Mouse (Mus musculus): ENCODE results near the gene Trub2. TPM values are rescaled to one million over a fixed set of nuclear protein-coding genes. Genes with fewer than 3 reads are reported as not detected.
A peak's percentile ranks its signal among the peaks of the same experiment; 100 is the strongest.

The Trub2 gene
- 38.0 and 38.4 TPM in 2 replicates for polyA plus RNA-seq (2015; fragmentation: Nextera tagmentation; extraction: Ambion mirVana)

DNA sequence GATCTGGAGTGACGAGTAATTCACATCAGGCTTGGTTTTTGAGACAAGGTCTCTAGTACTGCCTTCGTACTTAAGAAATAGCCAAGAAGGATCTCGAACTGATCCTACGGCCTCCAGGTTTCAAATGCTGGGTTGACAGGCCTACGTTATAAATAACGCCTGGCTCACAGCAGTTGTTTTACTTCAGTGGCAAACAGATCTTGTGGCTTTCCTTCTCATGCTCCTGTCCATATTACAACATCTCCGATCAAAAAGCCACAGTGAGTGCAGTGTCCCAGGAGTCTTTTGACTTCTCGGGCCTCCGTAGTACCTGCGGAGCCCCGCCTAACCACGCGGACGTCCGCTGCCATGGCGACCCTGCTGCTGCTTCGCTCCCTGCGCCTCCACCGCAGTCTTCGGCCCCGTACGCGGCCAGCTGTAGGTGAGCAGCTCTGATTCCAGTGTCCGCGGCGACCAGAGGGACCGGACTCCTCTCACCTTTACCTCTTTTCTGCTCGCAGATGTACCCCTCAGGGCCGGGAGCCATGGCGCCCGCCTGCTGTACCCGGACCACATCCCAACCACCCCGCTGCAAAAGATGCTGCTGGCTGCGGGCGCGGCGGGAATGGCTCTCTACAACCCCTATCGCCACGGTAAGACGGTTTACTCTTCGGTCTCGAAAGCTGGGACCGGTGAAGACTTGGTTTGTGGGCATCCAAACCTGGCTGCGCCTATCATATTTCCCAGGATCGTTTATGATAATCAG lies at the start of gene Trub2:
Gene Trub2 (minus strand): TSS at position 566 of the 745 bp plus-strand sequence.
- peaks cover 19% of the 10 kb centered on the region for H3K4me1 ChIP-seq
- peak; percentile 83 for ATAC-seq (ENCODE audit: borderline replicate concordance, extremely low read depth, low FRiP score, low TSS enrichment)
- H3K9ac ChIP-seq, result peak within 1 kb of the TSS; percentile 66
- no peaks in the 10 kb centered on the region for H3K9me3 ChIP-seq
- H3K4me2 ChIP-seq, result peak within 1 kb of the TSS; percentile 74
- WGBS, result under 1% methylated on average over 45 of the region's 45 CpGs
- H3K36me3 ChIP-seq, result peaks cover 43% of the 10 kb centered on the region; the same call in 1 of the 2 replicates
- H3K27ac ChIP-seq, result peak within 1 kb of the TSS; percentile 65
- peak within 1 kb of the TSS; percentile 74 for H3K4me3 ChIP-seq
- H3K27me3 ChIP-seq, result no peaks in the 10 kb centered on the region

DNA sequence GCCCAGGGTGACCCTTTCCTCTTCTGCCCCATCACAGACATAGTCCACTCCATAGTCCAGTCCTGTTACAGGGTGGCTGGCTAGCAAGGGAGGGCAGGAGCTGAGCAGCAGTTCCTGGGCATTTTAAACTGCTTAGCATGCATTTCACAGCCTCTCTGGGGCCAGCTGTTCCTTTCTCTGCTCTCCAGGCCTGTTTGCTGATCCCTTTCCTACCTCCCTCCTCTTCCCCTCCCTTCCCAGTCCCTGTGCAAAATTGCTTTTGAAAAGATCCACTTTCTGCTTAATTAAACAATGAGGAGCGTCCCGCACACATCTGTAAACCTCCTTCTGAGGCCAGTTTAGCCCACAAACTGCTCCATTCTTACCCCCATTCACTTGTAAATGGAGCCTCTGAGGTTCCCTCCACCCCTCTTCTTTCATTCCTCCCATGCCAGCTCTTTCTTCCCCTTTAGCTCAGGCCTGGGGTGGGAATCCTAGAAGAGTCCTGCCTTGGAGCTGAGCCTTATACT lies 47.1 kb upstream of the Trub2 start:
- Histone ChIP-seq H3K9ac (no peak overlapping the region), H3K36me3 (peaks cover 15% of the 10 kb centered on the region), H3K27ac (no peak overlapping the region), H3K4me1 (no peaks in the 10 kb centered on the region), H3K4me2 (no peak overlapping the region), H3K27me3 (no peaks in the 10 kb centered on the region), H3K9me3 (no peaks in the 10 kb centered on the region), H3K4me3 (no peak overlapping the region)
- no peak for ATAC-seq (ENCODE audit: borderline replicate concordance, extremely low read depth, low FRiP score, low TSS enrichment)
- WGBS, result 75% methylated on average over 2 of the region's 2 CpGs

DNA sequence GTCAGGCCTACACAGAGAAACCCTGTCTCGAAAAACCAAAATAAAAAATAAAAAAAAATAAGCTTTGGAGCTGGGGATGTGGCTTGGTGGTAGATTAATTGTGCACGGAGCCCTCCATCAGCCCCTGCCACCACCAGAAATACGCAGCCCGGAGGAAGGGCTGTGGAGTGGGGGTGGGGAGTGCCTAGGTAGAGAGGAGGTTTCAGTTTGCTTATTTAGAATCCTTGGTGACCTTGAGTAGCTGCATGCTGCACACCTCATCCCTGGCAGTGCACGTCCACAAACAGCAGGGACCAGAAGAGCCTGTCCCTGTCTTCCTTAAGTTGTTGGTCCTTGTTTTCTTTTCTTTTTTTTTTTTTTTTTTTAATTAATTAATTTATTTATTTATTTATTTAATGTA lies 45.5 kb upstream of the Trub2 start:
- WGBS, result 92% methylated on average over 5 of the region's 5 CpGs
- no peak overlapping the region for H3K27ac ChIP-seq
- H3K36me3 ChIP-seq, result peaks cover 15% of the 10 kb centered on the region
- H3K9me3 ChIP-seq, result no peaks in the 10 kb centered on the region
- 0 out of 2 replicates have a peak, but pooled peaks cover 2% of the 10 kb centered on the region for H3K4me1 ChIP-seq
- H3K4me3 ChIP-seq, result no peak overlapping the region
- H3K4me2 ChIP-seq, result no peak overlapping the region
- ATAC-seq (ENCODE audit: borderline replicate concordance, extremely low read depth, low FRiP score, low TSS enrichment), result no peak
- no peak overlapping the region for H3K9ac ChIP-seq
- no peaks in the 10 kb centered on the region for H3K27me3 ChIP-seq

DNA sequence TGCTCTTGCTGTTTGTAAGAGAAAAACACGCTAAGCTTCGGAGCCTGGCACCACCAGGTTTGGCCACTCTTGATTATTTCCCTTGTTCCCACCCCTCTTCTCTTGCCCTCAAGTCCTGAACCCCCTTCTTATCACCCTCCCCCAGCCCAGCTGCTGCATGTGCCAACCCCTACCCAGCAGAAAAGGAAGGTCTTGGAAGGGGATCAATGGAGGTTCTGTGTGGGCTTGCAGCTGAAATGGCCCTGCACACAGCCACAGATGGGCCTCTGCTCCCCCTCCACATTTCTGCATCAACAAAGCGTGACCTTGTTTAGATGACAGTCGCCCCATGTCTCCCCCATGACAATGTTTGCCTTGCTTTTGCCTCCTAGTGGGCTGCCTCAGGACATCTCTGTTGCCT lies 42.8 kb upstream of the Trub2 start:
- H3K9ac ChIP-seq, result no peak overlapping the region
- no peak for ATAC-seq (ENCODE audit: borderline replicate concordance, extremely low read depth, low FRiP score, low TSS enrichment)
- H3K27me3 ChIP-seq, result no peaks in the 10 kb centered on the region
- H3K9me3 ChIP-seq, result no peaks in the 10 kb centered on the region
- WGBS, result 88% methylated on average over 4 of the region's 4 CpGs
- H3K4me1 ChIP-seq, result peaks cover 15% of the 10 kb centered on the region
- H3K36me3 ChIP-seq, result peaks cover 12% of the 10 kb centered on the region
- H3K4me3 ChIP-seq, result no peak overlapping the region
- H3K27ac ChIP-seq, result no peak overlapping the region
- no peak overlapping the region for H3K4me2 ChIP-seq

DNA sequence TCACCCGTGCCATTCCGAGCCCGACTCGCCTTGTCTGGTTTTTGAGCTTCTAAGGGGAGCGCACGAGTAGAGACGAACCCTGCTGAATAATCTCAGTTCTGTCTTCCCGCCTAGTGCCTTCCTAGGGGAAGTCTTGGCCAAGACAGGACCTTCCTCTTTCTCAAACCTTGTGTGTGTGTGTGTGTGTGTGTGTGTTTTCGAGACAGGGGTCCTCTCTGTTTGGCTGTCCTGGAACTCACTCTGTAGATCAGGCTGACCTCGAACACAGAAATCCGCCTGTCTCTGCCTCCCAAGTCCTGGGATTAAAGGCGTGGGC lies 39.4 kb upstream of the Trub2 start:
- Histone ChIP-seq H3K9ac (peak overlapping the region; percentile 88), H3K9me3 (no peaks in the 10 kb centered on the region), H3K36me3 (peaks cover 2% of the 10 kb centered on the region; the same call in 1 of the 2 replicates), H3K4me1 (peaks cover 17% of the 10 kb centered on the region), H3K4me3 (peak overlapping the region; percentile 98), H3K27me3 (no peaks in the 10 kb centered on the region), H3K4me2 (peak overlapping the region; percentile 84), H3K27ac (peak overlapping the region; percentile 57; the same call in 1 of the 2 replicates)
- 3% methylated on average over 12 of the region's 12 CpGs for WGBS
- ATAC-seq (ENCODE audit: borderline replicate concordance, extremely low read depth, low FRiP score, low TSS enrichment), result no peak

DNA sequence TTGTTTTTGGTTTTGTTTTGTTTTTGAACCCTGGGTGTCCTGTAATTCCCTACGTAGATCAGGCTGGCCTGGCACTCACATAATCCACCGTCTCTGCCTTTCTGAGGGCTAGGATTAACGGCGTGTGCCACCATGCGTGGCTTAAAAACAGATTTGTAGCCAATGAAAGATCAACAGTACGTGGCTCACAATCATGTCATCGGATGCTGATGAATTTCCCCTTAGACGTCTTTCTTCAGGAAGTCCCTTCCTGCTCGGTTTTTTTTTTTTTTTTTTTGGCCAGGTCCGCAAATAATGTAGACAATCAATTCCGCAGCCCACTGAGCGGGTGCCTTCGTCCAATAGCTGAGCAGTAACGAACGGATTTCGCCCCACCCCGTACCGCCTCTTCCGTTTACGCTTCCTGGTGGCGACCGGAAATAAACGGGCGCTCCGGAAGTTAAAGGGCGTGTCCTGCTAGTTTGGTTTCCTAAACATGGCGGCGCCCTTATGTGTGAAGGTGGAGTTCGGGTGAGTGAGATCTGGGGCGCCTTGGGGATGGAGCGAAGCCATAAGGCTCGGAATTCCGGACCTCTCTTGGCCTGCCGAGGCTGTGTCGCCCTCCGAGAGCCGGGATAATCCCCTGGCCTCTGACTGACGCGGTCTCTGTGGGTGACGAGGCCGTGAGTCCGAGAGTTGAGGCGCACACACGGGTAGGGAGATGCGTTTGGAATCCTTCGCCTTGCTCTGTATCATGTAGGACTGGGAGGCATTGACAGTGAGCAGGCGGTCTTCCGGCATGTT lies 38.8 kb upstream of the Trub2 start:
- no peaks in the 10 kb centered on the region for H3K27me3 ChIP-seq
- H3K9ac ChIP-seq, result peak overlapping the region; percentile 88
- WGBS, result under 1% methylated on average over 48 of the region's 48 CpGs
- H3K4me3 ChIP-seq, result peak overlapping the region; percentile 98
- H3K27ac ChIP-seq, result peak overlapping the region; percentile 94
- H3K4me2 ChIP-seq, result peak overlapping the region; percentile 84
- peak; percentile 97 for ATAC-seq (ENCODE audit: borderline replicate concordance, extremely low read depth, low FRiP score, low TSS enrichment)
- no peaks in the 10 kb centered on the region for H3K36me3 ChIP-seq
- no peaks in the 10 kb centered on the region for H3K9me3 ChIP-seq
- H3K4me1 ChIP-seq, result peaks cover 17% of the 10 kb centered on the region

DNA sequence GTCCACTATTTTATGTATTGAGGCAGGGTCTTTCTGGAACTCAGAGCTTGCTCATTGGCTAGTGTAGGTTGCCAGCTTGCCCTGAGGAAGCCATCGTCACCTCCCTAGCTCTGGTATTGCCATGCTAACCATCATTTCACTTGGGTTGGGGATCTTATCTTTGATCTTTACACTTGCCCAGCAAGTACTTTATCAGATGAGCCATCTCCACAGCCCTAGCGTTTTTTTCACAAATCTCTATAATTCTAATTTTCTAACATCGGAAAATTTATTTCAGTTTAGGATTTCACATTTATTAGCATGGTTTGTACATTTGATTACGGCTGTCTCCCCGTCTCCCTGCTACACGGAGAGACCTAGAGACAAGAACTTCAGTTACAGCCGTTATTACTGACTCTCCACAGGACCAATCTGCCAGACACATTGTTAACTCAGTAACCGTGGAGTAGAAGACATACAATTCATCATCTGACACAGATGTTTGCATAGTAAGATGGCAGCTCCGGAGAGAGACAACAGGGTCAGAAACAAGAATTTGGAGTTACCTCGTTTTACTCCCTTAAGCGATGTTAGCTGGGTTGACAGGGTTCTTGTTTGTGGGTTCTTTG lies 38.1 kb upstream of the Trub2 start:
- Histone ChIP-seq H3K4me2 (peak overlapping the region; percentile 57), H3K4me1 (peaks cover 17% of the 10 kb centered on the region), H3K27me3 (no peaks in the 10 kb centered on the region), H3K36me3 (no peaks in the 10 kb centered on the region), H3K9me3 (no peaks in the 10 kb centered on the region), H3K9ac (peak overlapping the region; percentile 66), H3K27ac (peak overlapping the region; percentile 94), H3K4me3 (peak overlapping the region; percentile 98)
- 6% methylated on average over 11 of the region's 11 CpGs for WGBS
- ATAC-seq (ENCODE audit: borderline replicate concordance, extremely low read depth, low FRiP score, low TSS enrichment), result no peak

DNA sequence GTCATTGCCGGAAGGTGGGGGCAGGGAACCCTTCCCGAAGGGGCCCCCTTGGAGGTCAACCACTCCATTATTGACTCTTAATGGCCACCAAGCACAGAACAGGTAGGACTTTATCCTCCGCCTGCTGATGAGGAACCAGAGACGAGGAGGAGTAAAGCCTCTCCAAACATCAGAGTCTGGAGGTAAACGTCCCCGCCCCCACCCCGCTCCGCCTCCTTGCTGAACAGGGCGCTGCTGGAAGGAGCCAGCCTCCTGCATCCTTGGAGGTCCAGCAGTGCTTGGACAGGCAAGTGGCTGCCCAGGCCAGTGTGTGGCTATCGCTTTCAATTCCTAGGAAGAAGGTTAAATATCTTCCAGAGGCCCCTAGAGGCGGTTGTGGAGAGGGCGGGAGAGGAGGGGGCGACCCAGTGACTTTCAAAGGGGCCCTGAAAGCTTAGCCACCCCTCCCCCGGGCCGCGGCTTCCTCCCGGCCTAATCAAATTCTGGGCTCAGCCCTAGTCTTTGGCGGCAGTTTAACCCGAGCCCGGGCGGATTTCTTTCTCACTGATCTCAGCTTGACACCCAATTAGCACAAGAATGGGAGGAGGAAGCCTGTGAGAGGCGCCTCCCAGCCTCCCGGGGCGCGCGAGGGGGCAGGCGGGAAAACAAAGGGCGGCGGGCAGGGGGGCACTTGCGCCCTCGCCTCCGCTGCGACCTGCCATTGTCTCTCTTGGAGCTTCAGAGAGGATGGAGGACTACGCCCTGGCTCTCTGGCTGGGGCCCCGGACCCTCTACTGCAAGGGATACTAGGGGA lies 31.9 kb upstream of the Trub2 start, which contains the start of gene Urm1:
Gene Urm1 (plus strand): TSS at position 51 of the 793 bp plus-strand sequence.
- Histone ChIP-seq H3K36me3 (no peaks in the 10 kb centered on the region), H3K4me1 (peaks cover 22% of the 10 kb centered on the region), H3K9me3 (no peaks in the 10 kb centered on the region), H3K4me2 (peak within 1 kb of the TSS; percentile 81), H3K4me3 (peak within 1 kb of the TSS; percentile 51), H3K9ac (peak within 1 kb of the TSS; percentile 66), H3K27ac (peak within 1 kb of the TSS; percentile 95), H3K27me3 (no peaks in the 10 kb centered on the region)
- WGBS, result under 1% methylated on average over 35 of the region's 35 CpGs
- ATAC-seq (ENCODE audit: borderline replicate concordance, extremely low read depth, low FRiP score, low TSS enrichment), result peak; percentile 87

DNA sequence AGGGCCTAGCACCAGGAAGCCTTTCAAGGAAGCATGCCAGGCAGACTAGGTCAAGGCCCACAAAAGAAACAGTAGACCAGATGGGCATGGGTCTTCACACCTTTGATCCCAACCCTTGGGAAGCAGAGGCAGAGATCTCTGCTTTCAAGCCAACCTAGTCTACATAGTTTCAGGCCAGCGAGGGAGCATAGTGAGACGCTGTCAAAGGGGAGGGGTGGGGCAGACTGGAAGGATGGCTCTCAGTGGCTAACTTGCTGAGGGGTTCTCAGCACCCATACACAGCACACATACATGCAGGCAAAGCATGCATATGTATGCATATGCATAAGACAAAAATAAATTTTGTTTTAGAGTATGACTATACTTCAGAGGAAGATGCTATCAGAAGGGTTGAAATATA lies 31.1 kb upstream of the Trub2 start:
- 25% methylated on average over 2 of the region's 2 CpGs for WGBS

DNA sequence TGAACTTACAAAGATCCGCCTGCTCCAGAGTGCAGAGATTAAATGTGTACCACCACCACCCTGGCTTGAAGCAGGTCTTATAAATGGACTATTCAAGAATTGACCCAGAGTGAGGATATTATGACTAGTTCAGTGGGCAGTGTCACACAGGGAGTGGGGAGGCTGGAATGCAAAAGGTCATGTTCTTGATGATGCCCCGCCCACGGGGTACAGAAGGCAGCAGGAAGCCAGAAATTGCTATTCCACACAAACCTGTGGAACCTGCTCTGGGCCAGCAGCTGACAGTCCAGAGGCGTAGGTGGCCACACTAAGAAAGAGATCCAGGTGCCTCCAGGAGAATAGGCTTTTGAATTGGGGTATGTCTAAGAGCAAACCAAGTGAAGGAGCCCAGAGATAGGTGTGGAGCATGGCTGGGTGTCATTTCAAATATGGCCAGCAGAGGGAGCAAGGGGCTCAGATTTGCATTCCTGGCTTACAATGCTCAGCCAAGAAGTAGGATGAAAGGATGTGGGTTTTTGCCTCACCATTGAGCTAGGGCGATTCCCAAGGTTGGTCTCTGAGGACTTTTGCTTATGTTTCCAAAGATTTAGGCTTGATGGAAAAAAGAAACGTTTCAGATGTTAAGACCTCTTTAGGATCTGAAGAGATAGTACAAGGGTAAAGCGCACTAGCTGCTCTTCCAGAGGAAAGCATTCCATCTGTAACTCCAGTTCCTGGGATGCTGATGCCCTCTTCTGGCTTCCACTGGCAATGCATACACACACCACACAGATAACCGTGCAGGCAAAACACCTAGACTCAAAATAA lies 29.3 kb upstream of the Trub2 start:
- H3K27ac ChIP-seq, result no peak overlapping the region

More for the DNA sequence above, 31.1 kb upstream of the Trub2 start:
- peaks cover under 1% of the 10 kb centered on the region; the same call in 1 of the 2 replicates for H3K36me3 ChIP-seq
- peak overlapping the region; percentile 95 for H3K27ac ChIP-seq
- H3K4me3 ChIP-seq, result peak overlapping the region; percentile 51; the same call in 1 of the 2 replicates
- no peak for ATAC-seq (ENCODE audit: borderline replicate concordance, extremely low read depth, low FRiP score, low TSS enrichment)
- H3K27me3 ChIP-seq, result no peaks in the 10 kb centered on the region
- no peaks in the 10 kb centered on the region for H3K9me3 ChIP-seq
- H3K9ac ChIP-seq, result peak overlapping the region; percentile 66
- peaks cover 22% of the 10 kb centered on the region for H3K4me1 ChIP-seq
- peak overlapping the region; percentile 81 for H3K4me2 ChIP-seq

More for the DNA sequence above, 29.3 kb upstream of the Trub2 start:
- peak; percentile 72; the same call in 1 of the 2 replicates for ATAC-seq (ENCODE audit: borderline replicate concordance, extremely low read depth, low FRiP score, low TSS enrichment)
- WGBS, result 34% methylated on average over 8 of the region's 8 CpGs
- Histone ChIP-seq H3K36me3 (peaks cover 14% of the 10 kb centered on the region), H3K4me3 (0 out of 2 replicates have a peak overlapping the region, but pooled peaks have one; percentile 15), H3K4me2 (peak overlapping the region; percentile 42), H3K27me3 (no peaks in the 10 kb centered on the region), H3K4me1 (peaks cover 22% of the 10 kb centered on the region), H3K9ac (no peak overlapping the region), H3K9me3 (no peaks in the 10 kb centered on the region)

Data from lung, embryonic 15.5 days (tissue).